Mouse (Mus musculus): ENCODE measurements around the gene Fastkd3. TPM values are rescaled to one million over a fixed set of nuclear protein-coding genes. Genes with fewer than 3 reads are reported as not detected.

Fastkd3 gene
- polyA plus RNA-seq, 1 experiment: 0.02 TPM

DNA sequence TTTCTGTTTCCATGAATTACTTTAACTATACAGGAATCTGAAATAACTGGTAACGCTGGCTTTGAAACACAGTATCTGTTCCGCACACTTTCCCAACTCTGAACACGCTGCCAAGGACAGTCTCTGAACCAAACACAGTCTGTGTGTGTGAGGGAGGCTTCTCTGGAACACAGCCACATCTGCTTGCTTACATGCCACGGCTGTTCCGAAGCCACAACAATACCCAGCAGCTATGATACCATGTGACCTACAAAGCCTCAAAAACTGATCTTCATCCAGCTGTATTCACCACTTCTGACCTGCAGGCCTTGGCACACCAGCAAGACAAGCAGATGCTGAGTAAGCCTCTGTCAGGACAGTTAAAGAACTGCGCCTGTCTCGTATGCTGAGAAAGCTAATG, 4.1 kb upstream of the Fastkd3 start:
- Histone ChIP-seq H3K27me3 (ENCODE audit: control insufficient read depth) (no peaks in the 10 kb centered on the region), H3K4me1 (ENCODE audit: control insufficient read depth) (peaks cover 19% of the 10 kb centered on the region), H3K4me3 (replicated peaks) (no peak overlapping the region), H3K9me3 (ENCODE audit: control insufficient read depth, low read length) (no peaks in the 10 kb centered on the region), H3K36me3 (ENCODE audit: control insufficient read depth) (peaks cover 63% of the 10 kb centered on the region)
- TF ChIP-seq GATA1 (IDR thresholded peaks at IDR 0.05; ENCODE audit: low read length) (no peak), TAL1 (IDR thresholded peaks at IDR 0.05; ENCODE audit: low read length) (no peak)

DNA sequence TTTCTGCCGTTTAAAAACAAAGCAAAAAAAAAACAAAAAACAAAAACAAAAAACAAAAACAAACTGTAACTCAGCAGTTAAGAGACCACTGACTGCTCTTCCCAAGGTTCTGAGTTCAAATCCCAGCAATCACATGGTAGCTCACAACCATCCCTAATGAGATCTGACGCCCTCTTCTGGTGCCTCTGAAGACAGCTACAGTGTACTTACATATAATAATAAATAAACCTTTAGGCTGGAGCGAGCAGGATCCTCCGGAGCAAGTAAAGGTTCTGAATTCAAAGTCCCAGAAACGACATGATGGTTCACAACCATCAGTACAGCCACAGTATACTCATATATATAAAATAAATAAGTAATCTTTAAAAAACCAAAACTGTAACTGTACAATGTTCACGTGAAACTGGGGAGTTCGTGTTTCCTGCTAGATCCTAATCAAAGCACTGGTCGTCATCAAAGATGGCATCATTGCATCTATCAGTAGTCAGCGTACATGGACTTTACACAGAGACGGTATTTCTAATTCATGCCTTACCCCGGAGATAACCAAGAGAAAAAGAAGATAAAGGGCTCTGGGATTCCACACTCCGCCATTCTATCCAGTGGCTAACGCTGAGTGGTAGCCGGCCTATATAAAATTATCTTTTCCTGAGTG, 821 bp upstream of the Fastkd3 start:
- Histone ChIP-seq H3K36me3 (ENCODE audit: control insufficient read depth) (peaks cover 63% of the 10 kb centered on the region), H3K27me3 (ENCODE audit: control insufficient read depth) (no peaks in the 10 kb centered on the region), H3K4me3 (replicated peaks) (peak overlapping the region; percentile 80), H3K9me3 (ENCODE audit: control insufficient read depth, low read length) (no peaks in the 10 kb centered on the region), H3K4me1 (ENCODE audit: control insufficient read depth) (peaks cover 30% of the 10 kb centered on the region)
- TF ChIP-seq GATA1 (IDR thresholded peaks at IDR 0.05; ENCODE audit: low read length) (no peak), TAL1 (IDR thresholded peaks at IDR 0.05; ENCODE audit: low read length) (no peak)

DNA sequence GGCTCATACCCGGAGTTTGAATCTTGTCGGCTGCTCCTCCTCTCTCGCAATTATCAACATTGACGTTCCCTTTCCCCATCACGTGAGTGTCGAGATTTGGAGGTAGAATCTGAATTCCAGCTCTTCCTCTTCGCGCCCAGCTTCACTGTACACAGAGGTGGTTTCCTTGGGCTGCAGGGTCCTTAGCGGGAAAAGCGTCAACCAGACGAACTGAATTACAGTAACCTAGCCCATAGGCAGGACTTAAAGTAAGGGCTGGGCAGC, 415 bp downstream of the Fastkd3 start:
- Histone ChIP-seq H3K4me3 (replicated peaks) (peak overlapping the region; percentile 80), H3K27me3 (ENCODE audit: control insufficient read depth) (no peaks in the 10 kb centered on the region), H3K9me3 (ENCODE audit: control insufficient read depth, low read length) (no peaks in the 10 kb centered on the region), H3K4me1 (ENCODE audit: control insufficient read depth) (peaks cover 30% of the 10 kb centered on the region), H3K36me3 (ENCODE audit: control insufficient read depth) (peaks cover 60% of the 10 kb centered on the region)
- no peak for TF ChIP-seq TAL1 (IDR thresholded peaks at IDR 0.05; ENCODE audit: low read length)

DNA sequence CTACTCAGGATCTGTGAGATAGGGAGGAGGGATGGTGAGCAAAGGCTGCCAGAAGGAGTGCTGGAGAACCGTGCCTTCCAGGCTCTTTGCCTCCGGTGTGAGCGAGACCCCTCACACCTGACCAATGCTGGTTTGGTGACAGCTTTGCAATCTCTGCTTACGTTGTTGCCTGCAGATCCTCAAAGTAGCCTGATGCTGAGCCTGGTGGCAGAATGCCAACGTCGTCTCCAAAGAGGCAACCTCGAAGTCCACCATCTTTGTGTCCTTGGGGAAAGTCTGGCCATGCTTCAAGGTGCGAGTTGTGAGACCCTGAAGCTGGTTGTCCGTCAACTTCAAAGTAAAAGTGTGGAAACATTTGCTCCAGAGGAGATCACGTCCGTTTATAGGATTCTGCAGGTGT, 1.9 kb downstream of the Fastkd3 start:
- H3K9me3 ChIP-seq (ENCODE audit: control insufficient read depth, low read length): no peaks in the 10 kb centered on the region
- TF ChIP-seq TAL1 (IDR thresholded peaks at IDR 0.05; ENCODE audit: low read length) (no peak), GATA1 (IDR thresholded peaks at IDR 0.05; ENCODE audit: low read length) (no peak)
- no peak overlapping the region for H3K4me3 ChIP-seq (replicated peaks)
- H3K4me1 ChIP-seq (ENCODE audit: control insufficient read depth): peaks cover 30% of the 10 kb centered on the region
- H3K36me3 ChIP-seq (ENCODE audit: control insufficient read depth): peaks cover 62% of the 10 kb centered on the region
- no peaks in the 10 kb centered on the region for H3K27me3 ChIP-seq (ENCODE audit: control insufficient read depth)

DNA sequence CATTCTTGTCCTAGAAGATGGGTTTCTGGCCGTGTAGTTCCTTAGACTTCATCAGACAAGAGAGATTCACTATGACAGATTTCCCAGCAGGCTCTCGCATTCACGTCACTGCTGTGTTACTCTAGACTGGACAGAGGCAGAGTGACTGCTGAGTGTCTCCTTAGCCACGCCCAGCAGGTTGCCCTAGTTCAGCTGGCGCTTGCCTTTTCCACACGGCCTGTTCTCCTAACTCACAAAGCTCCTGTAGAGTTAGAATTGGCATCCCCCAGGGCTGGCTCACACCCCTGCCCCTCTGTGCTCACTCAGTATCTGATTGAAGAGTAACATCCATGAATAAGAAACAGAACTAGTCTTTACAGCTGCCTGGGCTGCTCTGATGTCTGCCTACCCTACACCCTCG, 3.4 kb downstream of the Fastkd3 start:
- H3K9me3 ChIP-seq (ENCODE audit: control insufficient read depth, low read length): no peaks in the 10 kb centered on the region
- no peak overlapping the region for H3K4me3 ChIP-seq (replicated peaks)
- H3K4me1 ChIP-seq (ENCODE audit: control insufficient read depth): peaks cover 20% of the 10 kb centered on the region
- peaks cover 66% of the 10 kb centered on the region for H3K36me3 ChIP-seq (ENCODE audit: control insufficient read depth)
- no peak for TF ChIP-seq TAL1 (IDR thresholded peaks at IDR 0.05; ENCODE audit: low read length)
- TF ChIP-seq GATA1 (IDR thresholded peaks at IDR 0.05; ENCODE audit: low read length): no peak
- H3K27me3 ChIP-seq (ENCODE audit: control insufficient read depth): no peaks in the 10 kb centered on the region

DNA sequence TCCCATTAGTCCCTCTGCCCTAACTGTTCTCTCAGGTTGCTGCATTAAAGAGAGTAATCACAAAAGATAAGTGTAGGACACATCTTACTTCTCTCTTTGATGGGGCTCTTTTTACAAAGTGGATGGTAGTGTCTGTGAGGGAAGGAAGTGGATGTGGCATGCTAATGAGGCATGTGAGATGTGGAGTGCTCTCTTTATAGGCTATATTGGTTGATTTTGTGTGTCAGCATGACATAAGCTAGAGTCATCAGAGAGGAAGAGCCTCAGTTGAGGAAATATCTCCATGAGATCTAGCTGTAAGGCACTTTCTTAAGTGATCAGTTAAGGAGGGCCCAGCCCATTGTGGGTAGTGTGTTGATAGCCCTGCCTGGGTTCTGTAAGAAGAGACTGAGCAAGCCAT, 6.3 kb downstream of the Fastkd3 start:
- Histone ChIP-seq H3K9me3 (ENCODE audit: control insufficient read depth, low read length) (no peaks in the 10 kb centered on the region), H3K4me1 (ENCODE audit: control insufficient read depth) (peaks cover 7% of the 10 kb centered on the region), H3K27me3 (ENCODE audit: control insufficient read depth) (no peaks in the 10 kb centered on the region), H3K36me3 (ENCODE audit: control insufficient read depth) (peaks cover 87% of the 10 kb centered on the region), H3K4me3 (replicated peaks) (no peak overlapping the region)
- TF ChIP-seq GATA1 (IDR thresholded peaks at IDR 0.05; ENCODE audit: low read length) (no peak), TAL1 (IDR thresholded peaks at IDR 0.05; ENCODE audit: low read length) (no peak)

DNA sequence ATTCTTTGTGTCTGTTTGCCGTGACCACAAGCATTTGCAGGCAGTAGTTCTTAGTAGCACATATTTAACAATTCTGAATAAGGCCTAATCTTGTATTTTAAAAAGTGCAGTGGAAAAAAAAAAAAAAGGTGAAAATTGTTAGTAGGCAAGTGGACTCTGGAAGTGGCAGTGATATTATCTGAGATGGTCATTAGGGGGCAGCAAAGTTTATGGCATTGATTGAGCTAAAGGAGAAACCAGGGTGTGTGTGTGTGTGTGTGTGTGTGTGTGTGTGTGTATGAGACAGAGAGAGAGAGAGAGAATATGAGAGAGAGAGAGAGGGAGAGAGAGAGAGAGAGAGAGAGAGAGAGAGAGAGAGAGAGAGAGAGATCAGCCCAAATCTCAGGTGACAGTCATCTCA, 11.8 kb downstream of the Fastkd3 start:
- H3K36me3 ChIP-seq (ENCODE audit: control insufficient read depth): peaks cover 38% of the 10 kb centered on the region
- H3K4me3 ChIP-seq (replicated peaks): no peak overlapping the region
- peaks cover 4% of the 10 kb centered on the region; the same call in 1 of the 2 replicates for H3K27me3 ChIP-seq (ENCODE audit: control insufficient read depth)
- no peaks in the 10 kb centered on the region for H3K9me3 ChIP-seq (ENCODE audit: control insufficient read depth, low read length)
- TF ChIP-seq GATA1 (IDR thresholded peaks at IDR 0.05; ENCODE audit: low read length): no peak
- H3K4me1 ChIP-seq (ENCODE audit: control insufficient read depth): peaks cover 15% of the 10 kb centered on the region

DNA sequence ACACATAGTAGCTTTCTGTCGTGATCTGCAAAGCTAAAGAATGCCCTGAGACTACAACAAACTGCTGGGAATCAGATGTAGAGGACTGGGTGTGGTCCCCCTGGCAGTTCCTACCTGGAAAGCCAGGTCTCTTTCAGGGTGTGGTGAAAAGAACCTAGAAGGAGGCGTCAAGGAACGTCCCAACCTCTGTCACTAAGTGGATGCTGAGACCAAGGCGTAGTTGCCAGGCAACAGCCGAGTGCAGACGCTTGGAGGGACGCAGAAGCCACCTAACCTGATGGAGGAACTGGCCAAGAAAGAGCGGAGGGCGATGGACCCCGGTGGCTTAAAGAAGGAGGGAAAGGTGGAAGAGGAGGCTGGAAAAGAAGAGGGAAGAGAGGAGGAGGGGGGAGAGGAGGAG, 15.2 kb downstream of the Fastkd3 start, which contains the start of gene 1700001L19Rik:
Gene 1700001L19Rik (plus strand): TSS at position 223 of the 400 bp plus-strand sequence.
- Histone ChIP-seq H3K4me3 (replicated peaks) (no peak within 1 kb of the TSS), H3K9me3 (ENCODE audit: control insufficient read depth, low read length) (no peaks in the 10 kb centered on the region), H3K4me1 (ENCODE audit: control insufficient read depth) (peaks cover 15% of the 10 kb centered on the region), H3K27me3 (ENCODE audit: control insufficient read depth) (peaks cover 4% of the 10 kb centered on the region; the same call in 1 of the 2 replicates), H3K36me3 (ENCODE audit: control insufficient read depth) (peaks cover 8% of the 10 kb centered on the region)
- TF ChIP-seq GATA1 (IDR thresholded peaks at IDR 0.05; ENCODE audit: low read length): no peak
- no peak for TF ChIP-seq TAL1 (IDR thresholded peaks at IDR 0.05; ENCODE audit: low read length)

DNA sequence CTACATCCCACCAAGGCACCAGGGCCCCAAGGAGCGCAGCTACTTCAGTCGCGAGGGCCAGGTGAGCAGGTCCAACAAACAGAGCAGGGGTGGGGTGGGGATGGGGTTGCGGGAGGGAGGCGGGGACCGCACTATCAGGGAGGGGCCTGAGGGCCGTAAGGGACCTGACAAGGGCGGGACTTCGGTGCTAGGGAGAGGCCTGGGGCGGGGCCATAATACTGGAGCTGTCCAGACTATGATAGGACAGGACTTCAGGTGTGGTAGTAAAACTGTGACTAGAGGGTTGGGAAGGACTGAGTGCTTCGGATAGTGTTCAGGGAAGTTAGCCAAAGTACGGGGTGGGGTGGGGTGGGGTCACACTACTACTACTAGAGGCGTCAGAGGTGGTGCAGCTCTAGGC, 15.6 kb downstream of the Fastkd3 start:
- H3K27me3 ChIP-seq (ENCODE audit: control insufficient read depth): peaks cover 4% of the 10 kb centered on the region; the same call in 1 of the 2 replicates
- no peaks in the 10 kb centered on the region for H3K9me3 ChIP-seq (ENCODE audit: control insufficient read depth, low read length)
- TF ChIP-seq TAL1 (IDR thresholded peaks at IDR 0.05; ENCODE audit: low read length) (no peak), GATA1 (IDR thresholded peaks at IDR 0.05; ENCODE audit: low read length) (no peak)
- H3K4me3 ChIP-seq (replicated peaks): no peak overlapping the region
- peaks cover 3% of the 10 kb centered on the region for H3K36me3 ChIP-seq (ENCODE audit: control insufficient read depth)
- peaks cover 15% of the 10 kb centered on the region for H3K4me1 ChIP-seq (ENCODE audit: control insufficient read depth)

DNA sequence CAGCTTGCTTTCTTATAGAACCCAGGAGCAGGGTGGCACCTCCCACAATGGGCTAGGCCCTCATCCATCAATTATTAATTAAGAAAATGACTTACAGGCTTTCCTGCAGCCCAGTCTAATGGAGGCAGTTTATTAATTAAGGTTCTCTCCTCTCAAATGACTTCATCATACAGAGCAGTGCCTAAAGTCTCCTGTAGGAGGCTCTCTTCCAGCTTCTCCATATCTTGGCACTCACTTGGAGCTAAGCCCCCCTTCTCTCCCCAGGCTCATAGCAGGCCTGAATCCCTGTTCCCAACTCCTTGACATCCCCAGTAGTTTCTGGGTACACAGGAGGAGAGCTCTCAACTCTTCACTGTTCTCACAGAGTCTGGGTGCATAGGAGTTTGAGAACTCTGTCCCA, 16.9 kb downstream of the Fastkd3 start:
- H3K27me3 ChIP-seq (ENCODE audit: control insufficient read depth): peaks cover 4% of the 10 kb centered on the region; the same call in 1 of the 2 replicates
- peaks cover 15% of the 10 kb centered on the region for H3K4me1 ChIP-seq (ENCODE audit: control insufficient read depth)
- H3K36me3 ChIP-seq (ENCODE audit: control insufficient read depth): no peaks in the 10 kb centered on the region
- TF ChIP-seq TAL1 (IDR thresholded peaks at IDR 0.05; ENCODE audit: low read length) (no peak), GATA1 (IDR thresholded peaks at IDR 0.05; ENCODE audit: low read length) (no peak)
- H3K4me3 ChIP-seq (replicated peaks): no peak overlapping the region
- no peaks in the 10 kb centered on the region for H3K9me3 ChIP-seq (ENCODE audit: control insufficient read depth, low read length)
